Comparison of ENCODE assay signal across 12 mouse cellular contexts in genomic region chr4:81310168-81310474, GRCm38 (mm10).
DNase-seq lines count a peak whose midpoint lies in the region; ATAC-seq and TF ChIP-seq lines count a peak whose summit lies in the region.
"Had no signal": no experiment of that assay in that cellular context is flagged by ENCODE, and none has a peak within 500 bp of the region (broad histone marks: within the 10 kb centered on the region; RNA-seq: fewer than 3 reads in every experiment).

No protein-coding gene starts in this region.

- ATAC-seq in heart, embryonic 12.5 days (ENCODE audit: insufficient number of reproducible peaks, low FRiP score), result no peak
- ATAC-seq in heart, postnatal 0 days (ENCODE audit: insufficient read depth, low read depth), result no peak
- no peak for ATAC-seq in monocyte, adult 5-6 weeks (replicated peaks; ENCODE audit: insufficient number of reproducible peaks, low FRiP score, low TSS enrichment, poor library complexity, severe bottlenecking)
- ATAC-seq: inflammation-experienced regulatory T-cells, adult 6 months had no signal

- H3K9ac ChIP-seq in heart, embryonic 12.5 days, result no peak overlapping the region
- no peak overlapping the region for H3K9ac ChIP-seq in heart, postnatal 0 days (replicated peaks; ENCODE audit: low read depth, low read length)
- H3K9ac ChIP-seq: forebrain, embryonic 12.5 days; liver, embryonic 13.5 days had no signal

- no peak overlapping the region for H3K4me3 ChIP-seq in heart, embryonic 12.5 days
- no peak overlapping the region for H3K4me3 ChIP-seq in heart, postnatal 0 days (ENCODE audit: low read depth, low read length)
- H3K4me3 ChIP-seq: forebrain, embryonic 12.5 days; liver, embryonic 13.5 days had no signal

- TF ChIP-seq EP300 in heart, postnatal 0 days (IDR thresholded peaks at IDR 0.05; ENCODE audit: low read depth), result no peak

- no peaks in the 10 kb centered on the region for H3K9me3 ChIP-seq in heart, embryonic 12.5 days (replicated peaks)
- H3K9me3 ChIP-seq in heart, postnatal 0 days (replicated peaks; ENCODE audit: control insufficient read depth, low read length), result no peaks in the 10 kb centered on the region
- H3K9me3 ChIP-seq: forebrain, embryonic 12.5 days; liver, embryonic 13.5 days had no signal

- no peaks in the 10 kb centered on the region for H3K27me3 ChIP-seq in heart, embryonic 12.5 days (replicated peaks)
- H3K27me3 ChIP-seq in heart, postnatal 0 days (ENCODE audit: control insufficient read depth, insufficient read depth, low read length), result no peaks in the 10 kb centered on the region
- H3K27me3 ChIP-seq: forebrain, embryonic 12.5 days; liver, embryonic 13.5 days had no signal

- peaks cover 22% of the 10 kb centered on the region for H3K36me3 ChIP-seq in heart, embryonic 12.5 days
- peaks cover 15% of the 10 kb centered on the region; the same call in 1 of the 2 replicates for H3K36me3 ChIP-seq in heart, postnatal 0 days (replicated peaks; ENCODE audit: control insufficient read depth, insufficient read depth, low read length)
- H3K36me3 ChIP-seq: liver, embryonic 13.5 days had no signal

- TF ChIP-seq CTCF in heart, postnatal 0 days (IDR thresholded peaks at IDR 0.05; ENCODE audit: low read depth), result no peak

- no peak overlapping the region for H3K27ac ChIP-seq in heart, embryonic 12.5 days (ENCODE audit: poor library complexity, severe bottlenecking)
- H3K27ac ChIP-seq in heart, postnatal 0 days (ENCODE audit: low read depth), result peak overlapping the region; percentile 57; the same call in 1 of the 2 replicates
- H3K27ac ChIP-seq: forebrain, embryonic 12.5 days; liver, embryonic 13.5 days had no signal

- no peak overlapping the region for H3K4me2 ChIP-seq in heart, embryonic 12.5 days
- H3K4me2 ChIP-seq in heart, postnatal 0 days (ENCODE audit: low read depth, low read length), result no peak overlapping the region
- H3K4me2 ChIP-seq: forebrain, embryonic 12.5 days; liver, embryonic 13.5 days had no signal

- peak; percentile 39 to 42 for DNase-seq in heart, adult 18-20 months
- DNase-seq in urinary bladder, postnatal 14 days (ENCODE audit: low spot score), result peak; percentile 41
- no peak for DNase-seq in urinary bladder, postnatal 10 days (ENCODE audit: low spot score)
- DNase-seq in heart, postnatal 0 days (ENCODE audit: low spot score), result no peak
- DNase-seq in skeletal muscle tissue, adult 2 months (ENCODE audit: low read depth, low spot score), result peak; percentile 35
- no peak for DNase-seq in ovary, postnatal 10 days (ENCODE audit: low spot score)
- DNase-seq: liver, embryonic 13.5 days; thymus, postnatal 4 days had no signal

- 66% methylated on average over 2 of the region's 2 CpGs for WGBS in heart, embryonic 12.5 days
- WGBS in heart, postnatal 0 days, result 67% methylated on average over 2 of the region's 2 CpGs

- 0 out of 2 replicates have a peak, but pooled peaks cover 9% of the 10 kb centered on the region for H3K4me1 ChIP-seq in heart, embryonic 12.5 days (replicated peaks)
- no peaks in the 10 kb centered on the region for H3K4me1 ChIP-seq in heart, postnatal 0 days (ENCODE audit: control insufficient read depth, insufficient read depth)
- H3K4me1 ChIP-seq: forebrain, embryonic 12.5 days; liver, embryonic 13.5 days had no signal

Comparison
In these comparisons a context has a peak if more than half of its experiments do, and no peak if none do; other contexts are left out.
1. DNase-seq: peak in heart, adult 18-20 months (2 of 2), urinary bladder, postnatal 14 days (single experiment) and skeletal muscle tissue, adult 2 months (single experiment); none in urinary bladder, postnatal 10 days (single experiment), heart, postnatal 0 days (single experiment) and ovary, postnatal 10 days (single experiment).